Mouse (Mus musculus) liver, postnatal 0 days (tissue): Measurements from ENCODE around the gene Crygn.

ENCODE experiments used
- CTCF ChIP-seq: sonication (generic); IDR thresholded peaks from 2 replicates; pipeline ENCODE4 v1.5.1; 2016; ENCODE audit warnings: antibody characterized with exemption, low read depth
- EP300 ChIP-seq: IDR thresholded peaks from 2 replicates; pipeline ENCODE4 v1.6.1; 2016; ENCODE audit warnings: antibody characterized with exemption, low read depth, mild to moderate bottlenecking

DNA sequence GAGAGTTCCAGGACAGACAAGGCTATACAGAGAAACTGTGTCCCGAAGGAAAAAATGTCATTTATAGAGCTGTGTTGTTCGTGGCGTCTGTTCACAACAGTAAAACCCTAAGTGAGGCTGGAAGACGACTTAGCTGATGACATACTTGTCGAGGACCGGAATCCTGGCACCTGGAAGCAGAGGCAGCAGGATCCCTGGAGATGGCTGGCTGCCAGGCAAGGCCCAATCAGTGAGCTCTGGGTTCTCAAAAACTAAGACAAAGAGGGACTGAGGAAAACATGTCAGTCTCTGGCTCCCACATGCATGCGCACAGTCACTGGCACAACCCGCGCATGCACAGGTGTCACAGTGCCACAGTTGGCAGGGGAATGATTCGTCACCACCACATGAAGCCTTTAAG is 20.2 kb downstream of the Crygn start:
- TF ChIP-seq CTCF (no peak), EP300 (no peak)
